Mouse (Mus musculus) urinary bladder, postnatal 14 days (tissue): ENCODE results near the gene Serpinb6c.
A peak's percentile ranks its signal among the peaks of the same experiment; 100 is the strongest.
"Not testable (repeated sequence)": the region's sequence is repeated elsewhere in the genome, so short reads cannot be mapped to it uniquely, and the experiment has no call there.

Source experiments
- DNase-seq: peaks from one replicate; pipeline ENCODE4 v3.0.0; 2021; ENCODE audit warnings: low spot score

Gene Serpinb6c

GRCm38 (mm10) chr13:33905176-33905954 is at the start of gene Serpinb6c:
Gene Serpinb6c (minus strand): TSS chr13:33905708.
- DNase-seq: no peak

- no peak for DNase-seq
These were observed 47.4 kb upstream of the Serpinb6c start for GRCm38 (mm10) chr13:33952947-33953346.

GRCm38 (mm10) chr13:33952075-33952449 is 46.6 kb upstream of the Serpinb6c start:
- DNase-seq: no peak

- no peak for DNase-seq
These were observed 46.0 kb upstream of the Serpinb6c start for GRCm38 (mm10) chr13:33951308-33952074.

GRCm38 (mm10) chr13:33942212-33942779 is 36.8 kb upstream of the Serpinb6c start:
- DNase-seq: peak; percentile 28

GRCm38 (mm10) chr13:33941288-33941808 is 35.8 kb upstream of the Serpinb6c start:
- DNase-seq: no peak

GRCm38 (mm10) chr13:33937587-33937986 is 32.1 kb upstream of the Serpinb6c start:
- DNase-seq: not testable (repeated sequence)

- DNase-seq: no peak
These were observed 31.6 kb upstream of the Serpinb6c start for GRCm38 (mm10) chr13:33937151-33937550.

GRCm38 (mm10) chr13:33935465-33936181 is 30.1 kb upstream of the Serpinb6c start:
- peak; percentile 81 for DNase-seq

GRCm38 (mm10) chr13:33934743-33935142 is 29.2 kb upstream of the Serpinb6c start:
- peak; percentile 21 for DNase-seq

GRCm38 (mm10) chr13:33930912-33931311 is 25.4 kb upstream of the Serpinb6c start:
- no peak for DNase-seq

GRCm38 (mm10) chr13:33930281-33930680 is 24.8 kb upstream of the Serpinb6c start:
- no peak for DNase-seq

- DNase-seq: no peak
These were observed 16.2 kb upstream of the Serpinb6c start for GRCm38 (mm10) chr13:33921699-33922098.

GRCm38 (mm10) chr13:33921041-33921440 is 15.5 kb upstream of the Serpinb6c start:
- DNase-seq: no peak

- no peak for DNase-seq
These were observed 1.3 kb upstream of the Serpinb6c start for GRCm38 (mm10) chr13:33906821-33907220.

- no peak for DNase-seq
These were observed 2.2 kb downstream of the Serpinb6c start for GRCm38 (mm10) chr13:33903290-33903689.

- DNase-seq: no peak
These were observed 11.3 kb downstream of the Serpinb6c start for GRCm38 (mm10) chr13:33894207-33894606.

- DNase-seq: no peak
These were observed 62.2 kb downstream of the Serpinb6c start, which contains the start of gene Serpinb6e for GRCm38 (mm10) chr13:33843308-33843707. Gene Serpinb6e (minus strand): TSS chr13:33843408.

- DNase-seq: no peak
These were observed 74.8 kb downstream of the Serpinb6c start for GRCm38 (mm10) chr13:33830751-33831150.
